Mouse (Mus musculus): ENCODE measurements around the gene Slc32a1.

GRCm38 (mm10) chr2:158570421-158571081 lies 40.0 kb upstream of the Slc32a1 start:
- TF ChIP-seq CTCF (IDR thresholded peaks at IDR 0.05) (no peak), EP300 (IDR thresholded peaks at IDR 0.05) (no peak)

All from lung, postnatal 0 days (tissue).